Mouse (Mus musculus) gastrocnemius, adult 8-10 months (tissue): ENCODE results near the gene Nsun7. TPM values are rescaled to one million over a fixed set of nuclear protein-coding genes. Genes with fewer than 3 reads are reported as not detected.
"Not testable (repeated sequence)": the region's sequence is repeated elsewhere in the genome, so short reads cannot be mapped to it uniquely, and the experiment has no call there.

Experiments
- DNase-seq, 2 experiments: peaks; one replicate each; pipeline ENCODE4 v3.0.0; 2022; ENCODE audit warnings: low spot score in 2 of 2
- total RNA-seq, 4 experiments: library from RNA; stranded (reverse); gene quantifications; 2 replicates each; pipeline ENCODE4 v1.2.4; 2022

The Nsun7 gene
- total RNA-seq = not detected

- DNase-seq = peak; percentile 14 to 38
Observed at GRCm38 (mm10) chr5:66259756-66260448, at the start of gene Nsun7. Gene Nsun7, plus strand, starts transcription at chr5:66259897.

GRCm38 (mm10) chr5:66214395-66214935 lies 45.2 kb upstream of the Nsun7 start:
- no peak for DNase-seq

DNA sequence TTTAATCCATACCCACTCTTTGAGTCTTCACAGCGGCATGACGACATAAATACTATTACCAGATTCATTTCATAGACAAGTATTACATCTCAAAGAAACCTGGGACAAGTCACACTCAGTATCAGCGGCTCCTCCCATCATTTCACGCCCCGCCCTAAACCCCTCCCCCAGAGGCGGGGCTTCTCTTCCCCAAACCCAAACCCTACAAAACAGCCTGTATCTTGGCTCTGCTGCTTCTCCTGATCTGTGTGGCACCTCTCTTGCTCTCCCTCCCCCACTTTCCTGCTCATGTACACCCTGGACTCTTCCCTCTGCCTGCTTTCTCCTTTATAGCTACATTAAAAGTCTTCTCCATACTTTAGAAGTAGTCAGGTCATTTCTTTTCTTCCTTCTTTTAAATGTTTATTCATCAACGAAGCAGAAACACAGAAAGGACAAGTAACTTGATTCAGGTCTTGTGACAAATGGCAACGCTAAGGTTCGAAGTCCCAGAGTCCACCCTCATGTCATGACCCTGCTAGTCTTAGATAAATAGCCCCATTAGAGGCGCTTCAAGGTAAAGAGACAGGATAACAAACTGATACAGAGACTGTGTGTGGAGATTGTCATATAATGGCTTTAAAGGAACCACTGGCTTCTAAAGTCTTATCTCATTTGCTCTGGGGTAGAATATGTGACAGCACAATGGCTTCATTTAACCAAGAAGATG lies 44.0 kb upstream of the Nsun7 start:
- no peak for DNase-seq

GRCm38 (mm10) chr5:66219692-66220091 lies 40.0 kb upstream of the Nsun7 start:
- no peak for DNase-seq

DNA sequence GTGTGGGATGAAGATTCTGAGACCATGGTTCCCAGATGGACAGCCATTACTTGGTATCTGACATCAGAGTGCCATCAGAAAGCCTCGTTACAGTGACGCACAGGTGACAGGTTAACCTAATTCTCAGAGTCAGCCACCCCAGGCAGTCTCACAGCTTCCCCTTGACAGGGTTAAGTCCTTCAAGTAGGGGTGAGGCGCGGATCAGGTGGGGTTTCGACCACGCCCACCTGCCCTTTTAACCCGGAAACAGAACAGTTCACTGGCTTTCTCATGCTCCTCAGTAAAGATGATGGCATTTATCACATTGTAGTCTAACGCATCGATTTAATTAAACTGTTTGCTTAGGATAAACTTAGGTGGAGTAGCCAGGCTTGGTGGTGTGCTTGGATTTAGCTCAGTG lies 39.1 kb upstream of the Nsun7 start:
- no peak for DNase-seq

DNA sequence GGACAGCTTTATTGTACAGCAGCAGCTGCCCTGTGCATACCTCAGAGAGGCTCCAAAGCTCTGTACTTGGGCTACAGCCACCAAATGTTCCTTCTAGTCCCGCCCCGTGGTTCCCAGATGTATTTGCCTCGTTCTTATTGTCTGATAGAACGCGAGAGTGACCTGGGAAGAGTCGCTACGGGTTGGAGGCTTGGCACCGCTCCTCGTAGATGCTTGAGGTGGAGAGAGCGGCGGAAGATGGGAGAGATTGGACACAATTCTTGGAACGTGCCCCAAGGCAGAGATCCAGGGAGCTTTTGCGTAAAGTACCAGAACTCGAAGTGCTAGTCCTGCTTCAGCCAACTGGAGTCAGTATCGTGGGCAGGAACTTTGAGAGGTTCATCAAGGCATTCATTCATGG lies 36.8 kb upstream of the Nsun7 start:
- no peak for DNase-seq

- DNase-seq = no peak
Observed at GRCm38 (mm10) chr5:66226526-66226925, 33.2 kb upstream of the Nsun7 start.

DNA sequence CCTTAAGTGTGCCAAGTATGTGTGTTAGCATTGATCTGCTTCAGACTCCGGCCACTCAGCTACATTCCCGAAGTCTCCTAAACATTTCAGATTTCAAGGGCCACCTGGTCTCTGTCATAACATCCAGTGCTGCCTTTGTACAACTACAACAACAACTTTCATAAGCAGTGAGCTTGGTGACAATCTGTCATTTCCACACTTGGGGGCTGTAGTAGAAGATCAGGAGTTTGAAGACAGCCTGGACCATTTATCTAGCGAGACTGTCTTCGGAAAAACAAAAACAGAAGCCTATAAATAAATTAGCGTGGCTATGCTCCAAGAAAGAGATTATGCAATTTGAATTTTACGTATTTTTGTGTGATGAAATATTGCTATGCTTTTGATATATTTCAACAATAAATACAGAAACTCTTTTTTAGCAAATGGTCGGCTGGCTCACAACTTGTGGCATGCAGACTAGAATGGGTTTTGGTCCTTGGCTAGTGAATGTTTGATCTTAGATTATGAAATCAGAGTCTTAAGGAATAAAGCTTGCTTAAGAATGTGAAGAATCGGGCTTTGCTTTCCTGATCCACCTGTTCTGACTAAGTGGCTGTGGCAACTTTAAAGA lies 27.9 kb upstream of the Nsun7 start:
- no peak for DNase-seq

GRCm38 (mm10) chr5:66232456-66232855 lies 27.2 kb upstream of the Nsun7 start:
- no peak for DNase-seq

DNA sequence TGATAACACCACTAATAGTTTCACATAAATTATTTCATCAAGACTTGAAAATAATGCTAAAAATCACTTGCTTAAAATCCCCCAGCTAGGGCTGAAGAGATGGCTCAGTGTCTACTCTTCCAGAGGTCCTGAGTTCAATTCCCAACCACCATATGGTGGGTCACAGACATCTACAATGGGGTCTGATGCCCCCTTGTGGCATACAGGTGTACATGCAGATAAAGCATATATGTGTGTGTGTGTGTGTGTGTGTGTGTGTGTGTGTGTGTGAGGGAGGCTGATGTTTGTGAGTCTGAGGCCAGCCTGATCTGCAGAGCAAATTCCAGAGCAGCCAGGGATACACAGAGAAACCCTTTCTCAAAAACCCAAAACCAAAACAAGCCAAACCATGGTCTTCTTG lies 17.8 kb upstream of the Nsun7 start:
- DNase-seq = no peak

DNA sequence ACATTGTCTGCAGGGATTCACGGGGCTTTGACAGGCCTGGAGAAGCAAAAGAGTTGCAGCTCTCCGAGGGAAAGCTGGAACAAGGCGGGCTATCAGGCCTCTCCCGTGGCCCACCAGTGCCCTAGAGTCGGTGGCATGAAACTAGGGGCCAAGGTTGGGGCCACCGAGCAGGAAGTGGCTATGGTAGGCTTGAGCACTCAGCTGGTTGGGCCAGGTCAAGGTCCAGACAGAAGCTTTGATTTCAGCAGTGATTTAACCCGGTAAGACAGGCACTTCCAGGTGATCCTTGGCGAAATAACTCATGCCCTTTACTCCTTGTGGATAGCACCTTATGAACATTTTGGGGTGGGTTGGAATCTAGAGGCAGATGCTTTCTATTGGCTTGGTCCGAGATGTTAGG lies 16.2 kb upstream of the Nsun7 start:
- DNase-seq = no peak

- DNase-seq = no peak
Observed at GRCm38 (mm10) chr5:66244043-66244660, 15.5 kb upstream of the Nsun7 start.

DNA sequence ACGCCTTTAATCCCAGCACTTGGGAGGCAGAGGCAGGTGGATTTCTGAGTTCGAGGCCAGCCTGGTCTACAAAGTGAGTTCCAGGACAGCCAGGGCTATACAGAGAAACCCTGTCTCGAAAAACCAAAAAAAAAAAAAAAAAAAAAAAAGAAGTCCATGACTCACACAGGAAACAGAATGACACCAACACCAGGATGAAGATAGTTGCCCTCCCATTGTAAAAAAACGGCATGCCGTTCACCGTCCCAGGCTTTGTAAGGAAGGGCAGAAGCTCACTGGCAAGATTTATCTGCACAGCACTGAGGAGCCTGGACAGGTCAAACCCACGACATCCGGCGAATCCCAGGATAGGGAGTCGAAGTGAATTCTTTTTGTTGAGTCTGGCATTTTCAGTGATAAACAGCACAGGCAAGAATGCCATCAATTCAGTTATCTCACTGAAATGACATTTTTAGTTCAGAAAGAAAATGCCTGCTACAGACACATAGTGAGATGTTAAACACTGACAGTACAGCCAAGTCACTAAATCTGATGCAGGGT lies 13.7 kb upstream of the Nsun7 start:
- DNase-seq = no peak

- no peak for DNase-seq
Observed at GRCm38 (mm10) chr5:66253219-66253618, 6.5 kb upstream of the Nsun7 start.

GRCm38 (mm10) chr5:66255044-66255443 lies 4.7 kb upstream of the Nsun7 start:
- no peak for DNase-seq

- DNase-seq = no peak
Observed at GRCm38 (mm10) chr5:66259000-66259399, 697 bp upstream of the Nsun7 start.

DNA sequence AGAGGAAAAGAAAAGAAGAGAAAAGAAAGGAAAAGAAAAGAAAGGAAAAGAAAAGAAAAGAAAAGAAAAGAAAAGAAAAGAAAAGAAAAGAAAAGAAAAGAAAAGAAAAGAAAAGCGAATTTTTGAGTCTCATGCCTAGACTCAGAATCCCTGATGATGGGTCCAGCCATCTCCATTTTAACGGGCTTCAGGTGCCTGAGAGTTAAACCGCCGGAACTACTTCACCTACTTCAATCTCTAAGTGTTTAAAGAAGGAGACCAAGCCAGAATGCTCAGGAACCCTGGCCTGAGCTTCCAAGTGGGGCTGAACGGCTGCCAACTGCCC lies 304 bp upstream of the Nsun7 start:
- not testable (repeated sequence) for DNase-seq

DNA sequence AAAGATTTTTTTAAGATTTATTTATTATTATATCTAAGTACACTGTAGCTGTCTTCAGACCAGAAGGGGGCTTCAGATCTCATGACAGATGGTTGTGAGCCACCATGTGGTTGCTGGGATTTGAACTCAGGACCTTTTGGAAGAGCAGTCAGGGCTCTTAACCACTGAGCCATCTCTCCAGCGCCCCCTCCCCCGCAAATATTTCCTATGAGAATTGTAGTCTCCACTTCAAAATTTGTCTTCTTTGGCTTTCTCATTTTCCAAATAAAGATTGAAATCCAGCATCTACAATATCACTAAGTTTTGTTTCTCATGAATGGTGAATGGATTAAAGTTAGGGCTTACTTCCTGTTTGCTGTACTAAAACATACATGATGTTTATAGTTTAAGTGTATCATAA lies 2.8 kb downstream of the Nsun7 start:
- no peak for DNase-seq

GRCm38 (mm10) chr5:66263398-66263797 lies 3.7 kb downstream of the Nsun7 start:
- no peak for DNase-seq

DNA sequence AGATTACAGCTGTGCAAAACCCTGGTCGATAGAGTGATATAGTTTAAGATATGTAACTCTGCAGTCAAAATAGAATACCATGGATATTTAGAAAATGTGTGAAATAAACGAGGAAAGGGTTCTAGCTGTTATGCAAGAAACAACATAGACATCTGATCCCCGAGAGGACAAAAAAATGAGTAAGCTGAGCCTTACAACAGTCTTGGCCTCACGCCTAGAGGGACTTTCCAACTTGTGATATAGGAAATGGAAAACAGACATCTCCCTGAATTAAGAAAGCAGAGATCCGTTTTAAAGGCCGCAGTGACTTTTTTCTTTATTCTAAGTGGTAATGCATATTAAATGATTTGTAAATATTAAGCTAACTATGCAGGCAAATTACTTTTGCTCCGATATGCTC lies 9.9 kb downstream of the Nsun7 start:
- no peak for DNase-seq

GRCm38 (mm10) chr5:66271141-66271540 lies 11.4 kb downstream of the Nsun7 start:
- DNase-seq = no peak

- no peak for DNase-seq
Observed at GRCm38 (mm10) chr5:66274417-66274816, 14.7 kb downstream of the Nsun7 start.
